In genomic region chr13:85123309-85123708, GRCm38 (mm10) we compare ENCODE assay signal across 16 mouse cellular contexts.
DNase-seq lines count a peak whose midpoint lies in the region; ATAC-seq lines count a peak whose summit lies in the region.
"Had no signal": no experiment of that assay in that cellular context is flagged by ENCODE, and none has a peak within 500 bp of the region (broad histone marks: within the 10 kb centered on the region; RNA-seq: fewer than 3 reads in every experiment).

No protein-coding gene starts in this region.

- DNase-seq in forebrain, embryonic 10.5 days (ENCODE audit: extremely low spot score, low spot score) = no peak
- DNase-seq in midbrain, embryonic 14.5 days = peak; percentile 58
- DNase-seq in hindbrain, embryonic 14.5 days (ENCODE audit: low spot score) = peak; percentile 30
- DNase-seq in heart, postnatal 4 days = no peak
- no peak for DNase-seq in heart, postnatal 14 days
- DNase-seq: B cell, adult 2 months; cerebellum, adult 9-11 months; kidney, adult 8-10 months; kidney, postnatal 25 days had no signal

- peak overlapping the region; percentile 9; the same call in 1 of the 2 replicates for H3K27ac ChIP-seq in forebrain, embryonic 15.5 days (replicated peaks)
- no peak overlapping the region for H3K27ac ChIP-seq in forebrain, embryonic 10.5 days
- H3K27ac ChIP-seq in midbrain, embryonic 14.5 days (replicated peaks; ENCODE audit: low read depth, low read length) = no peak overlapping the region; the same call in 1 of the 2 replicates
- H3K27ac ChIP-seq in midbrain, embryonic 13.5 days = no peak overlapping the region
- no peak overlapping the region for H3K27ac ChIP-seq in hindbrain, embryonic 14.5 days
- H3K27ac ChIP-seq: embryonic facial prominence, embryonic 15.5 days; liver, embryonic 14.5 days; macrophage; midbrain, embryonic 12.5 days; stomach, postnatal 0 days had no signal

- H3K4me2 ChIP-seq in forebrain, embryonic 15.5 days (replicated peaks) = no peak overlapping the region
- no peak overlapping the region for H3K4me2 ChIP-seq in midbrain, embryonic 14.5 days (ENCODE audit: low read length)
- H3K4me2 ChIP-seq in midbrain, embryonic 13.5 days (replicated peaks) = no peak overlapping the region
- no peak overlapping the region for H3K4me2 ChIP-seq in hindbrain, embryonic 14.5 days (replicated peaks)
- H3K4me2 ChIP-seq: embryonic facial prominence, embryonic 15.5 days; midbrain, embryonic 12.5 days had no signal

- H3K9ac ChIP-seq in forebrain, embryonic 15.5 days (replicated peaks) = no peak overlapping the region
- no peak overlapping the region for H3K9ac ChIP-seq in midbrain, embryonic 14.5 days (replicated peaks; ENCODE audit: low read length)
- H3K9ac ChIP-seq in midbrain, embryonic 13.5 days (replicated peaks) = no peak overlapping the region
- no peak overlapping the region for H3K9ac ChIP-seq in hindbrain, embryonic 14.5 days
- H3K9ac ChIP-seq: embryonic facial prominence, embryonic 15.5 days; liver, embryonic 14.5 days; midbrain, embryonic 12.5 days had no signal

- H3K36me3 ChIP-seq in forebrain, embryonic 15.5 days = no peaks in the 10 kb centered on the region
- no peaks in the 10 kb centered on the region for H3K36me3 ChIP-seq in forebrain, embryonic 10.5 days (replicated peaks)
- H3K36me3 ChIP-seq in midbrain, embryonic 14.5 days (ENCODE audit: control insufficient read depth, insufficient read depth, low read length) = no peaks in the 10 kb centered on the region
- no peaks in the 10 kb centered on the region for H3K36me3 ChIP-seq in midbrain, embryonic 13.5 days
- no peaks in the 10 kb centered on the region for H3K36me3 ChIP-seq in hindbrain, embryonic 14.5 days (replicated peaks; ENCODE audit: control insufficient read depth, insufficient read depth)
- H3K36me3 ChIP-seq: embryonic facial prominence, embryonic 15.5 days; midbrain, embryonic 12.5 days had no signal

- no peaks in the 10 kb centered on the region for H3K27me3 ChIP-seq in forebrain, embryonic 15.5 days
- H3K27me3 ChIP-seq in forebrain, embryonic 10.5 days (ENCODE audit: poor library complexity, severe bottlenecking) = no peaks in the 10 kb centered on the region
- no peaks in the 10 kb centered on the region for H3K27me3 ChIP-seq in midbrain, embryonic 14.5 days (ENCODE audit: control insufficient read depth, insufficient read depth, low read length)
- H3K27me3 ChIP-seq in midbrain, embryonic 13.5 days = no peaks in the 10 kb centered on the region
- no peaks in the 10 kb centered on the region for H3K27me3 ChIP-seq in hindbrain, embryonic 14.5 days (ENCODE audit: control insufficient read depth, insufficient read depth, low read length)
- H3K27me3 ChIP-seq: embryonic facial prominence, embryonic 15.5 days; midbrain, embryonic 12.5 days had no signal

- intact Hi-C loops in heart, postnatal 14 days (cut with DNase I) = no loop called here

- WGBS in forebrain, embryonic 15.5 days = 34% methylated on average over 2 of the region's 2 CpGs
- 74% methylated on average over 2 of the region's 2 CpGs for WGBS in forebrain, embryonic 10.5 days
- 42% methylated on average over 2 of the region's 2 CpGs for WGBS in midbrain, embryonic 14.5 days
- 42% methylated on average over 2 of the region's 2 CpGs for WGBS in midbrain, embryonic 13.5 days
- 41% methylated on average over 2 of the region's 2 CpGs for WGBS in hindbrain, embryonic 14.5 days

- no peaks in the 10 kb centered on the region for H3K9me3 ChIP-seq in forebrain, embryonic 15.5 days
- H3K9me3 ChIP-seq in forebrain, embryonic 10.5 days = no peaks in the 10 kb centered on the region
- H3K9me3 ChIP-seq in midbrain, embryonic 14.5 days (ENCODE audit: control insufficient read depth, low read length) = no peaks in the 10 kb centered on the region
- no peaks in the 10 kb centered on the region for H3K9me3 ChIP-seq in midbrain, embryonic 13.5 days
- 0 out of 2 replicates have a peak, but pooled peaks cover 5% of the 10 kb centered on the region for H3K9me3 ChIP-seq in hindbrain, embryonic 14.5 days (ENCODE audit: control insufficient read depth, low read length)
- H3K9me3 ChIP-seq: embryonic facial prominence, embryonic 15.5 days; midbrain, embryonic 12.5 days had no signal

- H3K4me1 ChIP-seq in forebrain, embryonic 15.5 days = 0 out of 2 replicates have a peak, but pooled peaks cover 5% of the 10 kb centered on the region
- H3K4me1 ChIP-seq in forebrain, embryonic 10.5 days = peaks cover 7% of the 10 kb centered on the region; the same call in 1 of the 2 replicates
- H3K4me1 ChIP-seq in midbrain, embryonic 14.5 days (ENCODE audit: control insufficient read depth, insufficient read depth, low read length) = no peaks in the 10 kb centered on the region
- peaks cover 6% of the 10 kb centered on the region for H3K4me1 ChIP-seq in midbrain, embryonic 13.5 days (replicated peaks)
- H3K4me1 ChIP-seq in hindbrain, embryonic 14.5 days (replicated peaks; ENCODE audit: control insufficient read depth, insufficient read depth, low read length) = no peaks in the 10 kb centered on the region
- H3K4me1 ChIP-seq: embryonic facial prominence, embryonic 15.5 days had no signal

- H3K4me3 ChIP-seq in forebrain, embryonic 15.5 days = no peak overlapping the region
- no peak overlapping the region for H3K4me3 ChIP-seq in forebrain, embryonic 10.5 days
- H3K4me3 ChIP-seq in midbrain, embryonic 14.5 days (replicated peaks; ENCODE audit: low read depth, low read length) = no peak overlapping the region
- no peak overlapping the region for H3K4me3 ChIP-seq in midbrain, embryonic 13.5 days (replicated peaks)
- H3K4me3 ChIP-seq in hindbrain, embryonic 14.5 days (replicated peaks; ENCODE audit: low read length) = no peak overlapping the region
- H3K4me3 ChIP-seq: embryonic facial prominence, embryonic 15.5 days; midbrain, embryonic 12.5 days had no signal

- 0 out of 2 replicates have a peak, but pooled peaks have one; percentile 45 for ATAC-seq in forebrain, embryonic 15.5 days (replicated peaks)
- ATAC-seq in midbrain, embryonic 14.5 days (ENCODE audit: low FRiP score, low TSS enrichment) = no peak
- ATAC-seq in midbrain, embryonic 13.5 days = no peak
- no peak for ATAC-seq in hindbrain, embryonic 14.5 days (ENCODE audit: low FRiP score)

Comparison
In these comparisons a context has a peak if more than half of its experiments do, and no peak if none do; other contexts are left out.
1. DNase-seq: peak in midbrain, embryonic 14.5 days (single experiment) and hindbrain, embryonic 14.5 days (single experiment); none in forebrain, embryonic 10.5 days (single experiment), heart, postnatal 4 days (single experiment) and heart, postnatal 14 days (0 of 2).